ENCODE assay signal across 13 mouse cellular contexts in genomic region chr2:4428407-4428855, GRCm38 (mm10).
DNase-seq lines count a peak whose midpoint lies in the region; ATAC-seq and TF ChIP-seq lines count a peak whose summit lies in the region.
"Had no signal": no experiment of that assay in that cellular context is flagged by ENCODE, and none has a peak within 500 bp of the region (broad histone marks: within the 10 kb centered on the region; RNA-seq: fewer than 3 reads in every experiment).

No protein-coding gene starts in this region.

- peak overlapping the region; percentile 52 for H3K4me3 ChIP-seq in gastrocnemius, adult 2 months
- no peak overlapping the region for H3K4me3 ChIP-seq in kidney, embryonic 16.5 days (ENCODE audit: low read length)
- no peak overlapping the region for H3K4me3 ChIP-seq in neural tube, embryonic 15.5 days (replicated peaks)
- H3K4me3 ChIP-seq in myocyte, result no peak overlapping the region
- no peak overlapping the region for H3K4me3 ChIP-seq in intestine, embryonic 15.5 days (replicated peaks)
- H3K4me3 ChIP-seq: megakaryocyte, embryonic 14.5 days had no signal

- no peaks in the 10 kb centered on the region for H3K36me3 ChIP-seq in kidney, embryonic 16.5 days (ENCODE audit: insufficient read depth, low read length)
- H3K36me3 ChIP-seq in neural tube, embryonic 15.5 days, result no peaks in the 10 kb centered on the region
- H3K36me3 ChIP-seq in myocyte (ENCODE audit: control insufficient read depth, insufficient read depth), result peaks cover 13% of the 10 kb centered on the region
- H3K36me3 ChIP-seq in intestine, embryonic 15.5 days, result no peaks in the 10 kb centered on the region

- no peak for TF ChIP-seq CTCF in gastrocnemius, adult 2 months (IDR thresholded peaks at IDR 0.05)

- no peak overlapping the region for H3ac ChIP-seq in myocyte (ENCODE audit: control insufficient read depth, insufficient read length)

- intact Hi-C loops in gastrocnemius, adult 2 months (cut with DNase I), result no loop called here

- peaks cover 10% of the 10 kb centered on the region for H3K4me1 ChIP-seq in kidney, embryonic 16.5 days (ENCODE audit: insufficient read depth, low read length)
- peaks cover 18% of the 10 kb centered on the region for H3K4me1 ChIP-seq in neural tube, embryonic 15.5 days
- H3K4me1 ChIP-seq in intestine, embryonic 15.5 days (replicated peaks), result no peaks in the 10 kb centered on the region

- peak overlapping the region; percentile 38; the same call in 1 of the 2 replicates for H3K27ac ChIP-seq in gastrocnemius, adult 2 months
- 0 out of 2 replicates have a peak overlapping the region, but pooled peaks have one; percentile 0 for H3K27ac ChIP-seq in kidney, embryonic 16.5 days (ENCODE audit: low read length)
- H3K27ac ChIP-seq in neural tube, embryonic 15.5 days (replicated peaks), result 0 out of 2 replicates have a peak overlapping the region, but pooled peaks have one; percentile 9
- no peak overlapping the region for H3K27ac ChIP-seq in intestine, embryonic 15.5 days

- H3K79me2 ChIP-seq in myocyte (ENCODE audit: control insufficient read depth, insufficient read depth), result peaks cover 72% of the 10 kb centered on the region

- no peak overlapping the region for H3K9ac ChIP-seq in kidney, embryonic 16.5 days (replicated peaks; ENCODE audit: low read length)
- no peak overlapping the region for H3K9ac ChIP-seq in neural tube, embryonic 15.5 days (replicated peaks)
- no peak overlapping the region for H3K9ac ChIP-seq in intestine, embryonic 15.5 days

- H3K9me3 ChIP-seq in kidney, embryonic 16.5 days (ENCODE audit: low read length), result no peaks in the 10 kb centered on the region
- no peaks in the 10 kb centered on the region for H3K9me3 ChIP-seq in neural tube, embryonic 15.5 days (replicated peaks)
- H3K9me3 ChIP-seq in intestine, embryonic 15.5 days, result no peaks in the 10 kb centered on the region

- ATAC-seq in kidney, embryonic 16.5 days (ENCODE audit: low FRiP score, low TSS enrichment), result no peak
- ATAC-seq in neural tube, embryonic 15.5 days (ENCODE audit: low FRiP score), result no peak
- ATAC-seq in intestine, embryonic 15.5 days, result no peak
- ATAC-seq: CD4-positive, CD25-positive, alpha-beta regulatory T cell, adult 4 months had no signal

- H3K27me3 ChIP-seq in kidney, embryonic 16.5 days (ENCODE audit: insufficient read depth, low read length), result no peaks in the 10 kb centered on the region
- H3K27me3 ChIP-seq in neural tube, embryonic 15.5 days (replicated peaks), result no peaks in the 10 kb centered on the region
- no peaks in the 10 kb centered on the region for H3K27me3 ChIP-seq in myocyte (ENCODE audit: control insufficient read depth, insufficient read depth, insufficient read length)
- H3K27me3 ChIP-seq in intestine, embryonic 15.5 days (replicated peaks), result no peaks in the 10 kb centered on the region

- no peak overlapping the region for H3K4me2 ChIP-seq in kidney, embryonic 16.5 days (replicated peaks; ENCODE audit: low read depth, low read length)
- H3K4me2 ChIP-seq in neural tube, embryonic 15.5 days, result no peak overlapping the region
- peak overlapping the region; percentile 59 for H3K4me2 ChIP-seq in myocyte (ENCODE audit: low read depth)
- no peak overlapping the region for H3K4me2 ChIP-seq in intestine, embryonic 15.5 days (replicated peaks)

- no peak for DNase-seq in gastrocnemius, adult 2 months
- DNase-seq in gastrocnemius, postnatal 25 days, result no peak
- DNase-seq in kidney, postnatal 36 days, result no peak
- no peak for DNase-seq in neural tube, embryonic 10.5 days (ENCODE audit: extremely low spot score, low spot score)
- DNase-seq: adrenal gland, postnatal 36 days; cerebellum, adult 18-20 months; kidney, postnatal 25 days had no signal

- WGBS in kidney, embryonic 16.5 days, result 69% methylated on average over 7 of the region's 7 CpGs
- 50% methylated on average over 7 of the region's 7 CpGs for WGBS in neural tube, embryonic 15.5 days
- 70% methylated on average over 7 of the region's 7 CpGs for WGBS in intestine, embryonic 15.5 days

- TF ChIP-seq POLR2A in myocyte (IDR thresholded peaks at IDR 0.05; ENCODE audit: insufficient read length, low read depth), result no peak

TF ChIP-seq in myocyte, 11 proteins besides CTCF, POLR2A, EP300 and RAD21:
- TF ChIP-seq SRF (IDR thresholded peaks at IDR 0.05; ENCODE audit: control insufficient read depth, insufficient read length, low read depth), result no peak
- TF ChIP-seq E2F4 (IDR thresholded peaks at IDR 0.05; ENCODE audit: insufficient read depth), result no peak
- TF ChIP-seq MYOD1 (IDR thresholded peaks at IDR 0.05; ENCODE audit: control insufficient read depth in 1 of 3, insufficient read length in 2 of 3, low read depth in 2 of 3), result peak in 2 of 3 experiments; percentile 67 to 70
- TF ChIP-seq TCF12 (IDR thresholded peaks at IDR 0.05; ENCODE audit: insufficient read depth, poor library complexity, severe bottlenecking), result no peak
- no peak for TF ChIP-seq USF1 (IDR thresholded peaks at IDR 0.05; ENCODE audit: low read depth)
- TF ChIP-seq POLR2AphosphoS2 (IDR thresholded peaks at IDR 0.05; ENCODE audit: insufficient read length, low read depth), result no peak
- TF ChIP-seq MYOG (IDR thresholded peaks at IDR 0.05; ENCODE audit: control insufficient read depth in 1 of 3, insufficient read depth in 1 of 3, insufficient read length in 2 of 3, low read depth in 2 of 3), result peak in 1 of 3 experiments; percentile 66
- TF ChIP-seq TCF3 (IDR thresholded peaks at IDR 0.05; ENCODE audit: insufficient read length, low read depth), result no peak
- TF ChIP-seq MAX (IDR thresholded peaks at IDR 0.05; ENCODE audit: low read depth), result peak; percentile 11
- no peak for TF ChIP-seq REST (IDR thresholded peaks at IDR 0.05; ENCODE audit: insufficient read depth, insufficient read length)
- TF ChIP-seq CEBPB (IDR thresholded peaks at IDR 0.05; ENCODE audit: insufficient read depth, poor library complexity, severe bottlenecking), result no peak
